Mouse (Mus musculus) ES-E14 (cell line): Measurements from ENCODE around the gene Hibch.

Experiments used
- CHD2 ChIP-seq: IDR thresholded peaks from 2 replicates; pipeline ENCODE4 v1.6.1; 2014; ENCODE audit warnings: mild to moderate bottlenecking, low read depth, low read length, inconsistent platforms
- MAFK ChIP-seq: IDR thresholded peaks from 2 replicates; pipeline ENCODE4 v1.6.1; 2014; ENCODE audit warnings: mild to moderate bottlenecking, low read depth, low read length, inconsistent platforms; ENCODE audit not compliant: insufficient read depth
- ZC3H11A ChIP-seq: IDR thresholded peaks from 2 replicates; pipeline ENCODE4 v1.6.1; 2012; ENCODE audit warnings: low read depth, mild to moderate bottlenecking, inconsistent platforms, low read length, borderline replicate concordance
- ZNF384 ChIP-seq: IDR thresholded peaks from 2 replicates; pipeline ENCODE4 v1.6.1; 2012; ENCODE audit warnings: low read depth, low read length, inconsistent platforms

DNA sequence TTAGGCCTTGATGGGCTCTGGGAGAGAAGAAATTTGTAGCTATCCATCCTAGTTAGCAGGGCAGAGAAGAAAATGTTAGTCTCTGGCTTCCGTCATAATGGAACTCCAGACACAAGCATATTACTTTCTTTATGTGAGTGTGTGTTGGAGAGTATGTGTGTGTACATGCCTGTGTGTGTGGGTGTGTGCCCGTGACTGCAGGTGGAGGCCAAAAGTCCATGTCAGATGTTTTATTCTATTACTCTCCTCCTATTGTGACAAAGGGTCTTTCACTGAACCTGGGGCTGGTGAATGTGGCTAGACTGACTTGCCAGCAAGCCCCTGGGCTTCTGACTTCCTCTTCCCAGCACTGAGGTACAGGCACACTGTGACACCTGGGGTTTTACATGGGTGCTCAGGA is 109.7 kb downstream of the Hibch start:
- TF ChIP-seq ZNF384 (no peak), ZC3H11A (no peak), MAFK (no peak), CHD2 (no peak)
